Mouse (Mus musculus) neural tube, embryonic 11.5 days (tissue): ENCODE data around the gene Trp53bp1. TPM values are rescaled to one million over a fixed set of nuclear protein-coding genes. Genes with fewer than 3 reads are reported as not detected.
A peak's percentile ranks its signal among the peaks of the same experiment; 100 is the strongest.

Experiments used
- ATAC-seq: fragments of 200-750 bp; cut with Nextera tagmentation; 2 replicates; pipeline ENCODE4 v1.8.0; 2017; ENCODE audit warnings: moderate number of reproducible peaks, mild to moderate bottlenecking, moderate TSS enrichment, moderate library complexity; ENCODE audit not compliant: insufficient read depth, low FRiP score, low TSS enrichment
- DNase-seq: peaks from one replicate; pipeline ENCODE4 v3.0.0-alpha.2; 2015; ENCODE audit warnings: low spot score
- H3K27ac ChIP-seq: fragments of 300-500 bp; sonication (generic); 2 replicates; pipeline ENCODE4 v1.5.1; 2014; ENCODE audit warnings: low read depth, mild to moderate bottlenecking, low read length
- H3K27me3 ChIP-seq: fragments of 300-500 bp; sonication (generic); 2 replicates; pipeline ENCODE4 v1.6.1; 2014; ENCODE audit warnings: mild to moderate bottlenecking, low read length, mixed read lengths; ENCODE audit not compliant: control insufficient read depth, insufficient read depth
- H3K36me3 ChIP-seq: fragments of 300-500 bp; sonication (generic); 2 replicates; pipeline ENCODE4 v1.6.1; 2014; ENCODE audit warnings: mild to moderate bottlenecking, low read length, moderate library complexity, mixed read lengths; ENCODE audit not compliant: control insufficient read depth, insufficient read depth
- H3K4me1 ChIP-seq: fragments of 300-500 bp; sonication (generic); 2 replicates; pipeline ENCODE4 v1.6.1; 2014; ENCODE audit warnings: low read length, mixed read lengths; ENCODE audit not compliant: control insufficient read depth, insufficient read depth
- H3K4me2 ChIP-seq: fragments of 300-500 bp; sonication (generic); 2 replicates; pipeline ENCODE4 v1.6.1; 2014; ENCODE audit warnings: low read depth, mild to moderate bottlenecking, moderate library complexity
- H3K4me3 ChIP-seq: fragments of 300-500 bp; sonication (generic); 2 replicates; pipeline ENCODE4 v1.5.1; 2014; ENCODE audit warnings: low read depth, low read length
- H3K9ac ChIP-seq: fragments of 300-500 bp; sonication (generic); 2 replicates; pipeline ENCODE4 v1.6.1; 2014; ENCODE audit warnings: mild to moderate bottlenecking, low read length
- H3K9me3 ChIP-seq: fragments of 300-500 bp; sonication (generic); 2 replicates; pipeline ENCODE4 v1.6.1; 2016; ENCODE audit warnings: low read length; ENCODE audit not compliant: control insufficient read depth
- WGBS: fragments of 180-500 bp; shearing (Covaris S2); extraction: QIAGEN DNeasy Blood & Tissue Kit; methylation state at CpG from one replicate; pipeline ENCODE4 v1.1.7; 2014; 5-methylcytosine and 5-hydroxymethylcytosine counted together
- polyA plus RNA-seq: library from polyadenylated mRNA; unstranded; fragments of >200 nt; fragmentation: Nextera tagmentation; extraction: Ambion mirVana; gene quantifications from 2 replicates; pipeline ENCODE4 v1.2.1, GENCODE M21; 2014

Gene Trp53bp1
- polyA plus RNA-seq, 1 experiment from 2014 or later = 151 TPM

- whole genome bisulfite sequencing = 88% methylated on average over 5 of the region's 5 CpGs
- ATAC-seq (no peak), DNase-seq (no peak)
- H3K4me2 ChIP-seq = no peak overlapping the region
- no peak overlapping the region for H3K9ac ChIP-seq
- no peaks in the 10 kb centered on the region for H3K9me3 ChIP-seq
- H3K27ac ChIP-seq = no peak overlapping the region
- H3K4me1 ChIP-seq = no peaks in the 10 kb centered on the region
- H3K36me3 ChIP-seq = peaks cover 11% of the 10 kb centered on the region
- no peak overlapping the region for H3K4me3 ChIP-seq
- H3K27me3 ChIP-seq = no peaks in the 10 kb centered on the region
These were observed 87.8 kb downstream of the Trp53bp1 start for GRCm38 (mm10) chr2:121183431-121183830.

GRCm38 (mm10) chr2:121178828-121179479 lies 92.3 kb downstream of the Trp53bp1 start:
- Histone ChIP-seq H3K27me3 (no peaks in the 10 kb centered on the region), H3K9me3 (no peaks in the 10 kb centered on the region), H3K36me3 (peaks cover 12% of the 10 kb centered on the region), H3K27ac (no peak overlapping the region), H3K4me3 (no peak overlapping the region), H3K4me1 (no peaks in the 10 kb centered on the region), H3K4me2 (no peak overlapping the region), H3K9ac (no peak overlapping the region)
- ATAC-seq = no peak
- 93% methylated on average over 3 of the region's 3 CpGs for WGBS
- DNase-seq = no peak

GRCm38 (mm10) chr2:121170980-121171742 lies 100.0 kb downstream of the Trp53bp1 start, which contains the start of gene Zscan29:
Gene Zscan29, minus strand, starts transcription at chr2:121171125.
- under 1% methylated on average over 60 of the region's 66 CpGs for WGBS
- Histone ChIP-seq H3K9ac (peak within 1 kb of the TSS; percentile 89), H3K27me3 (no peaks in the 10 kb centered on the region), H3K4me3 (peak within 1 kb of the TSS; percentile 90), H3K9me3 (no peaks in the 10 kb centered on the region), H3K4me1 (peaks cover 16% of the 10 kb centered on the region), H3K36me3 (peaks cover 7% of the 10 kb centered on the region), H3K27ac (peak within 1 kb of the TSS; percentile 73; the same call in 1 of the 2 replicates), H3K4me2 (peak within 1 kb of the TSS; percentile 67)
- peak; percentile 88 for ATAC-seq
- DNase-seq = peak; percentile 95

- H3K9ac ChIP-seq = peak within 1 kb of the TSS; percentile 89
- peak within 1 kb of the TSS; percentile 67 for H3K4me2 ChIP-seq
- peak within 1 kb of the TSS; percentile 90 for H3K4me3 ChIP-seq
- H3K36me3 ChIP-seq = peaks cover 8% of the 10 kb centered on the region
- WGBS = under 1% methylated on average over 38 of the region's 38 CpGs
- no peaks in the 10 kb centered on the region for H3K27me3 ChIP-seq
- H3K4me1 ChIP-seq = peaks cover 16% of the 10 kb centered on the region
- DNase-seq (no peak), ATAC-seq (peak; percentile 45)
- H3K27ac ChIP-seq = peak within 1 kb of the TSS; percentile 73; the same call in 1 of the 2 replicates
- no peaks in the 10 kb centered on the region for H3K9me3 ChIP-seq
These were observed 100.7 kb downstream of the Trp53bp1 start, which contains the start of gene Tubgcp4 for GRCm38 (mm10) chr2:121170481-121170971. Gene Tubgcp4, plus strand, starts transcription at chr2:121170654.

DNA sequence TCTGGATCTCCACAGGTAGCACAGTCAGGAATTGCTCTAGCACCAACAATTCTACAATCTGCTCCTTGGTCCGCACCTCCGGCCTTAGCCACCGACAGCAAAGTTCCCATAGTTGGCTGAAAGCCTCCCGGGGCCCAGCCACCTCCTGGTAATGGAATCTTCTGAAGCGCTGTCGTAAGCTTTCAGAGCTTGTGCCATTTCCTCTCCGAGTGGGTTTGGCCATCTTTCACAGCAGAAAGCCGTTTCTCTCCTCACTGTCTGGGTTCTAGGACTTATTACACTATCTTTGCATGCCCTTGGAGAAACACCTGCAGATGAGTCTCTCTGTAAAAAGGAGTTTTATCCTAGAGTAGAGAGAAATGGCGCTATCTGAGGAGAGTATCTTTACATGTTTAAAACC lies 101.3 kb downstream of the Trp53bp1 start:
- ATAC-seq (no peak), DNase-seq (peak; percentile 35)
- H3K27me3 ChIP-seq = no peaks in the 10 kb centered on the region
- peak overlapping the region; percentile 89; the same call in 1 of the 2 replicates for H3K9ac ChIP-seq
- peaks cover 5% of the 10 kb centered on the region for H3K36me3 ChIP-seq
- WGBS = 10% methylated on average over 9 of the region's 9 CpGs
- H3K9me3 ChIP-seq = no peaks in the 10 kb centered on the region
- H3K4me3 ChIP-seq = peak overlapping the region; percentile 90
- H3K4me2 ChIP-seq = peak overlapping the region; percentile 67
- H3K27ac ChIP-seq = no peak overlapping the region
- H3K4me1 ChIP-seq = peaks cover 16% of the 10 kb centered on the region

GRCm38 (mm10) chr2:121169173-121169572 lies 102.0 kb downstream of the Trp53bp1 start:
- 42% methylated on average over 4 of the region's 4 CpGs for WGBS
- Histone ChIP-seq H3K9me3 (no peaks in the 10 kb centered on the region), H3K4me1 (peaks cover 16% of the 10 kb centered on the region), H3K4me3 (peak overlapping the region; percentile 90), H3K36me3 (peaks cover 5% of the 10 kb centered on the region), H3K27ac (no peak overlapping the region), H3K4me2 (peak overlapping the region; percentile 67), H3K27me3 (no peaks in the 10 kb centered on the region), H3K9ac (peak overlapping the region; percentile 26)
- ATAC-seq = no peak
- no peak for DNase-seq

DNA sequence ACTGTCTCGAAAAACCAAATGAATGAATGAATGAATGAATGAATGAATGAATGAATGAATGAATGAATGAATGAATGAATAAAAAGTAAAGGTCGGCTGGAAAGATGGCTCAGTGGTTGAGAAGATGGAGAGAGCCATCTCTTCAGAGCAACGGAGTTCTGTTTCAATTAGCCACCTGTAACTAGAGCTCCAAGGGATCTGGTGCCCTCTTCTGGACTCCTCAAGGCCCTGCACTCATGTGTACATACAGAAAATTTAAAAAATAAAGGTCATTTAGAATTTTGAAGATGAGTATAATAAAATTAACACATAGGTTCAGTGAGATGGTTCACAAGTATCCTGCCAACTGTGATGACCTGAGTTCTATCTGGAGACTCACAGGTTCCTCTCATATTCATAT lies 118.1 kb downstream of the Trp53bp1 start:
- WGBS = 89% methylated on average over 3 of the region's 3 CpGs
- ATAC-seq = no peak
- no peak overlapping the region for H3K27ac ChIP-seq
- H3K27me3 ChIP-seq = no peaks in the 10 kb centered on the region
- H3K4me1 ChIP-seq = no peaks in the 10 kb centered on the region
- no peak overlapping the region for H3K9ac ChIP-seq
- no peak overlapping the region for H3K4me2 ChIP-seq
- H3K4me3 ChIP-seq = no peak overlapping the region
- DNase-seq = no peak
- H3K9me3 ChIP-seq = no peaks in the 10 kb centered on the region
- H3K36me3 ChIP-seq = no peaks in the 10 kb centered on the region

DNA sequence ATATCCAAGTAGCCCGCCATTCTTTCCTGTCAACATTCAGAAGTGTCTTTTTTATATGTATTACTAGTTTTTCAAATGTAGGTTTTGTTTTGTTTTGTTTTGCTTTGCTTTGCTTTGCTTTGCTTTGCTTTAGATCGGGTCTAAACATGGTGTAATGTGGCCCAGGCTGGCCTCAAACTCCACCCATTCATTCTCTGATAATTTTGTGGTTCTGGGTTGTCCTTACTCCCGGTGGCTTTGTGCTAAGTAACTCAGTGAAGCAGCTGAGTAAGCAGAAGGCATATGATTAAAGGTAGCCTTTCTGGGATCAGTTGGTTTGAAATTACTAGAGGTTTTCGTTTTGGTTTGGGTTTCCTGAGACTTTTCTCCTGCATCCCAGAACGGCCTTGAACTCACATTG lies 121.5 kb downstream of the Trp53bp1 start:
- Histone ChIP-seq H3K9me3 (no peaks in the 10 kb centered on the region), H3K4me3 (no peak overlapping the region), H3K27me3 (no peaks in the 10 kb centered on the region), H3K27ac (no peak overlapping the region), H3K9ac (no peak overlapping the region), H3K36me3 (no peaks in the 10 kb centered on the region), H3K4me1 (no peaks in the 10 kb centered on the region), H3K4me2 (no peak overlapping the region)
- DNase-seq (no peak), ATAC-seq (no peak)
- WGBS = 89% methylated on average over 5 of the region's 5 CpGs
